Mouse (Mus musculus): ENCODE results near the gene Dmrtc1a. TPM values are rescaled to one million over a fixed set of nuclear protein-coding genes. Genes with fewer than 3 reads are reported as not detected.
"Not testable (repeated sequence)": the region's sequence is repeated elsewhere in the genome, so short reads cannot be mapped to it uniquely, and the experiment has no call there.

The Dmrtc1a gene
- 1.8 and 2.5 TPM in 2 replicates for polyA plus RNA-seq (2015; fragmentation: Nextera tagmentation; extraction: Ambion mirVana)

GRCm38 (mm10) chrX:102908587-102908986 is at the start of gene Dmrtc1a, which contains the start of gene 1700011M02Rik:
Dmrtc1a (minus strand) TSS chrX:102908687.
1700011M02Rik (plus strand) TSS chrX:102908905.
- not testable (repeated sequence) for H3K4me1 ChIP-seq, H3K27ac ChIP-seq, H3K4me3 ChIP-seq

GRCm38 (mm10) chrX:102950136-102950535 is 41.6 kb upstream of the Dmrtc1a start:
- not testable (repeated sequence) for H3K4me3 ChIP-seq; H3K27me3 ChIP-seq (replicated peaks); H3K4me2 ChIP-seq; H3K9me3 ChIP-seq; ATAC-seq (replicated peaks); H3K36me3 ChIP-seq (replicated peaks); H3K4me1 ChIP-seq; H3K27ac ChIP-seq; H3K9ac ChIP-seq
- 93% methylated on average over 11 of the region's 11 CpGs for WGBS

More at GRCm38 (mm10) chrX:102908587-102908986, at the start of gene Dmrtc1a, which contains the start of gene 1700011M02Rik:
- not testable (repeated sequence) for H3K27me3 ChIP-seq (replicated peaks); H3K9ac ChIP-seq; H3K4me2 ChIP-seq; ATAC-seq (replicated peaks); H3K9me3 ChIP-seq; H3K36me3 ChIP-seq (replicated peaks)
- WGBS, result 89% methylated on average over 8 of the region's 9 CpGs

GRCm38 (mm10) chrX:102936743-102937142 is 28.3 kb upstream of the Dmrtc1a start:
- Histone ChIP-seq H3K9ac (no peak overlapping the region), H3K4me3 (no peak overlapping the region), H3K9me3 (no peaks in the 10 kb centered on the region), H3K27ac (no peak overlapping the region), H3K4me1 (no peaks in the 10 kb centered on the region), H3K27me3 (replicated peaks) (no peaks in the 10 kb centered on the region; the same call in 1 of the 2 replicates), H3K36me3 (replicated peaks) (no peaks in the 10 kb centered on the region), H3K4me2 (no peak overlapping the region)
- WGBS, result 77% methylated on average over 5 of the region's 5 CpGs
- ATAC-seq (replicated peaks), result no peak

GRCm38 (mm10) chrX:102934395-102934764 is 25.9 kb upstream of the Dmrtc1a start:
- H3K9me3 ChIP-seq, result no peaks in the 10 kb centered on the region
- peak overlapping the region; percentile 63 for H3K9ac ChIP-seq
- H3K27ac ChIP-seq, result no peak overlapping the region
- no peaks in the 10 kb centered on the region; the same call in 1 of the 2 replicates for H3K27me3 ChIP-seq (replicated peaks)
- H3K36me3 ChIP-seq (replicated peaks), result no peaks in the 10 kb centered on the region
- no peaks in the 10 kb centered on the region for H3K4me1 ChIP-seq
- peak; percentile 24 for ATAC-seq (replicated peaks)
- peak overlapping the region; percentile 53 for H3K4me3 ChIP-seq
- 53% methylated on average over 8 of the region's 8 CpGs for WGBS
- H3K4me2 ChIP-seq, result peak overlapping the region; percentile 58

- Histone ChIP-seq H3K27me3 (replicated peaks) (no peaks in the 10 kb centered on the region; the same call in 1 of the 2 replicates), H3K27ac (peak overlapping the region; percentile 57), H3K4me2 (peak overlapping the region; percentile 58), H3K4me1 (no peaks in the 10 kb centered on the region), H3K36me3 (replicated peaks) (no peaks in the 10 kb centered on the region), H3K9me3 (no peaks in the 10 kb centered on the region), H3K4me3 (peak overlapping the region; percentile 53), H3K9ac (peak overlapping the region; percentile 63)
- 28% methylated on average over 63 of the region's 68 CpGs for WGBS
- ATAC-seq (replicated peaks), result peak; percentile 92
Observed at GRCm38 (mm10) chrX:102933571-102934394, 25.3 kb upstream of the Dmrtc1a start.

GRCm38 (mm10) chrX:102932992-102933570 is 24.6 kb upstream of the Dmrtc1a start:
- Histone ChIP-seq H3K4me2 (peak overlapping the region; percentile 58), H3K27ac (no peak overlapping the region), H3K27me3 (replicated peaks) (no peaks in the 10 kb centered on the region; the same call in 1 of the 2 replicates), H3K4me3 (peak overlapping the region; percentile 53), H3K36me3 (replicated peaks) (no peaks in the 10 kb centered on the region), H3K4me1 (no peaks in the 10 kb centered on the region), H3K9ac (peak overlapping the region; percentile 63), H3K9me3 (no peaks in the 10 kb centered on the region)
- whole genome bisulfite sequencing, result 47% methylated on average over 12 of the region's 12 CpGs
- peak; percentile 27; the same call in 1 of the 2 replicates for ATAC-seq (replicated peaks)

- not testable (repeated sequence) for H3K4me2 ChIP-seq; H3K4me3 ChIP-seq; H3K27ac ChIP-seq; H3K27me3 ChIP-seq (replicated peaks); H3K9ac ChIP-seq; H3K36me3 ChIP-seq (replicated peaks); H3K4me1 ChIP-seq; H3K9me3 ChIP-seq; ATAC-seq (replicated peaks)
- WGBS, result 88% methylated on average over 6 of the region's 6 CpGs
Observed at GRCm38 (mm10) chrX:102928072-102928471, 19.6 kb upstream of the Dmrtc1a start, which contains the start of gene 1700018G05Rik. 1700018G05Rik (plus strand) TSS chrX:102928372.

GRCm38 (mm10) chrX:102926707-102927106 is 18.2 kb upstream of the Dmrtc1a start:
- not testable (repeated sequence) for H3K36me3 ChIP-seq (replicated peaks); ATAC-seq (replicated peaks); H3K9ac ChIP-seq; H3K27me3 ChIP-seq (replicated peaks); H3K4me1 ChIP-seq; H3K9me3 ChIP-seq; H3K27ac ChIP-seq; H3K4me3 ChIP-seq; H3K4me2 ChIP-seq
- WGBS, result 15% methylated on average over 4 of the region's 4 CpGs

GRCm38 (mm10) chrX:102914823-102915222 is 6.3 kb upstream of the Dmrtc1a start:
- not testable (repeated sequence) for H3K36me3 ChIP-seq (replicated peaks); H3K4me3 ChIP-seq; H3K27ac ChIP-seq; H3K9me3 ChIP-seq; H3K4me1 ChIP-seq; H3K9ac ChIP-seq; H3K27me3 ChIP-seq (replicated peaks); H3K4me2 ChIP-seq; ATAC-seq (replicated peaks)
- 87% methylated on average over 1 of the region's 1 CpGs for WGBS

- 88% methylated on average over 6 of the region's 6 CpGs for WGBS
- ATAC-seq (replicated peaks), result no peak
- no peaks in the 10 kb centered on the region for H3K9me3 ChIP-seq
- no peak within 1 kb of the TSS for H3K9ac ChIP-seq
- no peak within 1 kb of the TSS for H3K4me3 ChIP-seq
- H3K4me2 ChIP-seq, result no peak within 1 kb of the TSS
- H3K4me1 ChIP-seq, result no peaks in the 10 kb centered on the region
- H3K27ac ChIP-seq, result no peak within 1 kb of the TSS
- no peaks in the 10 kb centered on the region for H3K36me3 ChIP-seq (replicated peaks)
- no peaks in the 10 kb centered on the region for H3K27me3 ChIP-seq (replicated peaks)
Observed at GRCm38 (mm10) chrX:102867871-102868270, 40.6 kb downstream of the Dmrtc1a start, which contains the start of gene 1700031F05Rik. 1700031F05Rik (minus strand) TSS chrX:102867971.

GRCm38 (mm10) chrX:102854516-102854915 is 54.0 kb downstream of the Dmrtc1a start, which contains the start of gene Dmrtc1c2:
Dmrtc1c2 (minus strand) TSS chrX:102854616.
- not testable (repeated sequence) for H3K27ac ChIP-seq; H3K9me3 ChIP-seq; H3K27me3 ChIP-seq (replicated peaks); ATAC-seq (replicated peaks); H3K4me2 ChIP-seq; H3K36me3 ChIP-seq (replicated peaks); H3K4me1 ChIP-seq; H3K9ac ChIP-seq; H3K4me3 ChIP-seq
- WGBS, result 100% methylated on average over 1 of the region's 13 CpGs
